Mouse (Mus musculus) thymus, adult 2 months (tissue): Measurements from ENCODE around the gene Pex11g.

Source experiments
- CTCF ChIP-seq: fragments of 200-500 bp; IDR thresholded peaks from 2 replicates; pipeline ENCODE4 v1.5.1; 2012; ENCODE audit warnings: mild to moderate bottlenecking, control low read depth, low read length, moderate library complexity, borderline replicate concordance; ENCODE audit not compliant: control insufficient read depth, poor library complexity, insufficient read depth; ENCODE audit errors: extremely low read depth
- POLR2A ChIP-seq: fragments of 200-500 bp; IDR thresholded peaks from 2 replicates; pipeline ENCODE4 v1.6.1; 2012; ENCODE audit warnings: mild to moderate bottlenecking, low read length, control low read depth, moderate library complexity; ENCODE audit not compliant: control insufficient read depth, poor library complexity, insufficient read depth; ENCODE audit errors: extremely low read depth

DNA sequence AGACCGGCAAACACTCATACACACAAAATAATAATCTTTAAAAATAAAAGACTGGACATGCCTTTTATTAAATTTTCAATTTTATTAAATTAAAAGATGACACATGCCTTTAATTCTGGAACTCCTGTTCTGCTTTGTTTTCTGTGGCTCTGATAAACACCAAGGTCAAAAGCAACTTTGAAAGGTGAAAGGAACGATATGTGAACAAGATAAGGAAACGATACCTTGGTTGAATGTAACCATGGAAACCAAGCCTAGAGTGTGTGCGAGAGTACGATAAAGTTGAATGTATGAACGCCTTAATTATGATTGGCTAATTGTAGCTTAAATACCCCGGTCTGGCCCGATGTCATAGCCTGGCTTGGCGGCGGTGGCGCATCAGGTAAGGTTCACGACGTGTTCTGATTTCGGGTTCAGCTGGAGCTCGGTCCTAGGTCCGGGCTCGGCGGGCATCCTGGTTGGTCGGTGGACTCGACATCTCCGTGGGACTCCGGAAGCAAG lies 14.8 kb upstream of the Pex11g start:
- TF ChIP-seq CTCF (no peak), POLR2A (no peak)
